Mouse (Mus musculus) retina, embryonic 14.5 days (tissue): ENCODE measurements at regions not wholly inside any gene's neighbourhood (a gene's known extent, or its start where the extent isn't known, plus 50 kb on each side); places are given as distances from the start of the nearest gene placed in this dataset.

ENCODE experiments used
- DNase-seq: peaks from one replicate; pipeline ENCODE4 v3.0.0-alpha.2; 2015; ENCODE audit warnings: low spot score

- DNase-seq: no peak
These were observed 154.0 kb downstream of the Dusp6 start for GRCm38 (mm10) chr10:99416896-99417479.

- no peak for DNase-seq
These were observed 154.6 kb downstream of the Dusp6 start for GRCm38 (mm10) chr10:99417591-99417990.

DNA sequence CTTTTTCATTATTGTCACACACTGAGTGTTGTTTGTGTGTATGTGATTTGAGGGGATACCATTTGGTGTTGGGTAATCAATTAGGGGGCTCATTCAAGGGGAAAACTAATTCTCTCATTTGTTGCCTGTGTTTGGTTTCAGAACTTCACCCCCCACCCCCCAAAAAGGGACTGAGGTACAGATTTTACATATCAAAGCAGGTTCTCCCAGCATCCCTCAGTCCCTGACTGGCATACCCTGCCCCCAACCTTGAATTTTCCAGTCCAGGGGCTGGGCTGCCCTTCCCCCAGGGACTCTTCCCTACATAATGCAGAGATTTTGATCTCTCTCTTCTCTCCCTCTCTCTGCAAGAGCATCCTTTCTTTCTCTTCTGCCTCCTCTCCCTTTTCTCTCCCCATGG lies 155.5 kb downstream of the Dusp6 start:
- DNase-seq: no peak

- no peak for DNase-seq
These were observed 156.5 kb downstream of the Dusp6 start for GRCm38 (mm10) chr10:99419532-99419931.

DNA sequence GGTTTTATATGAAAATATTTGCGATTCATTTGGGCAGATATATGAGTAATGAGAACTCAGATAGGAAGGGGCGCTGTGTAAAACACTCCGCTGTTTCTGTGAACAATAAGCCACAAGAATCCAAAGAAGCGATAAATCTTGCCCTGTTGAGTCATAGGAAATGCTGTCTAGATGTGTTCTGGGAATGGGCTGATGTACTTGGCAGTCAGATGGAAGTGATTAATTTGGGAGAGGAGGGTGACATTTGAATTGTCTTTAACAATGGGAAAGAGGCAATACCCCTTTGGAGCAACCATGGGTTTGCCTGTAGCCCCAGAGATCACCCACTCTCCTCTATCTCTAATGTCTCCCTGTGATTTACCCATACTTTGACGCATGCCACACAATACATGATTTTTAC lies 160.4 kb downstream of the Dusp6 start:
- no peak for DNase-seq

DNA sequence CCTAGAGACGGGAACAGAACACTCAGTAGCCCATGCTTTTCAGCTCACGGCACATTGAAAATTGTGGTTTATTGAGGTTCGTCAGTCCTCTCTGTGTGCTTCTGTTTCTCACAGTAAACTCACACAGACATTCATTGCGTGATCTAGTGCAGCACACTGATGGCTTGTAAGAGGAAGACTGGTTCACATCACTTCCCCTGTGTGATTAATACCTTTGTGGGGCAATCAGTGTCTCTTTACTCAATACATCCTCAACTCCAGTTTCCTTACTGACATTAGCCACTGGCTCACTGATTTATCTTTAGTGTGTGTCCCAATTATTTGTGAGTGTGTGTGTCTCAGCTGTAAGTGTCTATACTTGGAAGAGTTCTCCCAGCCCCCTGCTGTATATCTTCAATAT lies 162.2 kb downstream of the Dusp6 start:
- DNase-seq: no peak

DNA sequence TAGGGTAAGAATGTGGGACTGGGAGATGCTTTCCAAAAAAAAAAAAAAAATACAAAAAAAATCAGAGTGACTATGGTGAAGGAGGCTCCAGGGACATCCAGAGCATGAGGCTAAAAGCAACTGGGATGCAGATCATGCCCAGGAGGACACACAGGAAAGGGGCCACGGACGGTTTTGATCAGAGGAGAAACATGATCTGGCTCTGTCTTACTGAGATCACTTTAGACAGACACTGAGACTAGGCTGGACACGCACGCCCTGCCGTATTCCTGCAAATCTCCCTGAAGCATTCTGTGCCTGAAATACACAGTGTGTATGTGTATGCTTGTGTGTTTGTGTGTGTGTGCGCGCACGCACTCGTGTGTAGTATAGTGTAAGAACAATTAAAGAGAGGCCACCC lies 167.1 kb downstream of the Dusp6 start:
- DNase-seq: no peak

DNA sequence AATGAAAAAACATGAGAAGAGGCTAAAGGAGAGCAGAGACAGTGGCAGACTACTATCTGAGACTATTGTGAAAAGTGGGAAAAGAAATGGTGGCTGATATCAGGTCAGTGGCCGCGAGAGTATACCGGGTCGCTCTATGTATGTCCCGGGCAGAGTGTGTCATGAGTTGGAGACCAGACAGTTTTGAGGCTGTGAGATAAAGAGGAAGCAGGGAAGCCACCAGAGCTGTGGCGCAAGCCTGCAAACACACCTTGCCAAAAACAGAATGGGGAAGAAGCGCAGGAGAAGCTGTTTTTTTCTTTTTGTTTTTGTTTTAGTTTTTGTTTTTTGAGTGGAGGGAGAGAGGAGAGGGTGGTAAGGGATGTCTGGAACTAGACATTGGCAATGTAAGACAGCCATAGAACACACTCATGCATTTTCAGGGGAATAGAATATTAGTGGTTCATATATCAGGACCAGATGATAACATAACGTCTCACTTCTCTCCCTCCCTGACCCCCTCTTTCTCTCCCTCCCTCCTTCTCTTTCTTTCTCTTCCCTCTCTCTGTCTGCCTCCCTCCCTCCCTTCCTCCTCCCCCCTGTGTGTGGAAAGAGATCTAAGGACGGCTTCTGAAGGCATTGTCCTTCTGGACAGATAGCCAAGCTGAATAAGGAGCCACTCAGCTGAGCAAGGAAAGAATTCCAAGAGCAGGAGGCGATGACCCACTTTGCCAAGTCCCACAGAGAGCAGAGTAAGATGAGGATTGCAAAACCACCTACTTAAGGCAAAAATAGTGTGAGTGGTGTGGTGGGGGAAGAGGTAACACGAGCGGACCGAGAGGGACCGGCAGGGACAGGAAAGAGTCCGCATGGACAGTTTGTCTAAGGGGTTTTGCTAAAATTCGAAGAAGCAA lies 167.9 kb downstream of the Dusp6 start:
- DNase-seq: peak; percentile 55

DNA sequence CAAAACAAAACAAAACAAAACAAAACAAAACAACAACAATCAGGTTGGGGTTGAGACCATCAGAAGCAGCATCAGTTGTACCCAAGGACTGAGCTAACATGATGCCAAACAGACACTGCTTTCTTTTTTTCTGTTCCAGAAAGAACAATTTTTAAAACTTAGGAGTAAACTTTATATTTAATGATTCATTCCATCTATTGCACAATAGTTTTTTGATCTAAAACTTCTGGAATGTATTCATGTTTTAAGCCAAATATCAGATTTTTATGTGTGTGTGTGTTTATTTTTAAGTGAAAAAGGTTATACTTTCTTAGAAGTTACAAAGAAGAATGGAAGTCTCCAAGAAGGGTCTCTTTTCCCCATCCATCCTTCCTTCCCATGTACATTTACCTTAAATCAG lies 174.0 kb downstream of the Dusp6 start:
- DNase-seq: no peak

GRCm38 (mm10) chr10:99440169-99440568 lies 177.1 kb downstream of the Dusp6 start:
- DNase-seq: no peak

GRCm38 (mm10) chr10:99441014-99441413 lies 178.0 kb downstream of the Dusp6 start:
- DNase-seq: no peak

- no peak for DNase-seq
These were observed 178.9 kb downstream of the Dusp6 start for GRCm38 (mm10) chr10:99441931-99442330.

DNA sequence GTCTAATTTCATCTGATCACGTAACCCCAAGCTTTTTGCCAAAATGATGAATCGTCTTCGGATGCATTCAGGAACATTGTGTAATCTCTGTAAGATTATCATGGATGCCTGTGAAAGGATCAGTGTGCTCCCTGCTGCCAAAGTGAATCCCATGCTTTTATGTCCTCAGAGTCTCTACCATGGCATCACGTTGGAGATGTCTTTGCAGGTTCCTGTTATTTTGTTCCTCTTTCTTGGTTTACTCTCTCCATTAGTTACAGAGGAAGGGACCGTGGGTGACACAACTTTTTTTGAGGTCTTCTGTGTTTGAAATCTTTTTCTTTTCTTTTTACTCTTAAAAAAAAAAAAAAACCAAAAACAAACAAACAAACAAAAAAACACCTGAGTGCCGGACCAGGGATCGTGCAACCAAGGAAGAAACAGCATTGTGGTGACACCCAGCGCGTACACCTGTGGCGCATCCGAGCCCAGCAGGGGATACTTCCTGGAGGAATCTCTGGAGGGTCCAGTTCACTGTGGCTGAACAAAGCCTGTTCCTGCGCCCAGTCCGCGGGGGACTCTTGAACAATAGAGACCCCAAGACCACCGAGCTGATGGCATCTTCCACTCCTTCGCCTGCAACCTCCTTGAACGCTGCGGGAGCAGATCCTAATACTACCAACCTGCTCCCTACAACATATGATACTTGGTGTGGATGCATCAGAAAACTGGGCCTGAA lies 180.6 kb downstream of the Dusp6 start:
- no peak for DNase-seq

DNA sequence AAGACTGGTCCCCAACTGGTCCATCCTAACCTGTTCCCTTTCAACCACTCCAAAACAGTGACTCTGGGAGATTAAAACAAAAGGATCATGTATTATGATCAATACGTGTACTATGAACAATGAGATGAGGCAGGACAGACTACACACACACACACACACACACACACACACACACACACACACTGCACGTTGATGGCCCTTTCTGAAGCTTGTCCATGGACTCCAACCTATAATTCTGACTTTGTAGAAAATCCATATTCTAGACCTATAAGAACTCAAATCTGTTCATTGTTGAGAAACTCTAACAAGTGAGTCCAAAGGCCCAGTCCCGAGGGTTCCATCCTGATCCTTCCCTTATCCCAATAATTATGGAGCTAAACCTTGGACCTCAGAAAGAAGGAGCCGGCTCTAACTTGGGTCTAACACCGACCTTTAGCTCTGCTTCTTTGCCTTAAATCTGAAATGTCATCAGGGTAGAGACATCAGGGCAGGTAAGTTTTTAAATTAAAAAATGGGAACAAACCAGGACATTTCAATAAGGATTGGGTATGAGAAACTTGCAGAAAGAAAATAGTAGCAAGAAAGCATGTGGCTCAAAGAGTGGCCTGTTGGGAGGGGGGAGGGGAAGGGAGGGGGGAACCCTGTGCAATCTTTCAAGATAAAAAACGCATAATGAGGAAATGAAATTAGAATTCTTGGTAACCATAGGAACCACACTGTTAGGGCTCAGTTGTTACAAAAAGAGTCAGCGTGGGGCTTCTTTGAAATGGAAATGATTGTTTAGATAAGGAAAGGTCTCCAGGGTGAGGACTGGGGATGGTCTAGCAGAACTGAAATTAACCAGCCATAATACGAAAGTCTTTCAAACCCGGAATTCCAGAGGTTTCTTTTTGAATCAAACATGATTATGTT lies 187.9 kb downstream of the Dusp6 start:
- peak; percentile 29 for DNase-seq

DNA sequence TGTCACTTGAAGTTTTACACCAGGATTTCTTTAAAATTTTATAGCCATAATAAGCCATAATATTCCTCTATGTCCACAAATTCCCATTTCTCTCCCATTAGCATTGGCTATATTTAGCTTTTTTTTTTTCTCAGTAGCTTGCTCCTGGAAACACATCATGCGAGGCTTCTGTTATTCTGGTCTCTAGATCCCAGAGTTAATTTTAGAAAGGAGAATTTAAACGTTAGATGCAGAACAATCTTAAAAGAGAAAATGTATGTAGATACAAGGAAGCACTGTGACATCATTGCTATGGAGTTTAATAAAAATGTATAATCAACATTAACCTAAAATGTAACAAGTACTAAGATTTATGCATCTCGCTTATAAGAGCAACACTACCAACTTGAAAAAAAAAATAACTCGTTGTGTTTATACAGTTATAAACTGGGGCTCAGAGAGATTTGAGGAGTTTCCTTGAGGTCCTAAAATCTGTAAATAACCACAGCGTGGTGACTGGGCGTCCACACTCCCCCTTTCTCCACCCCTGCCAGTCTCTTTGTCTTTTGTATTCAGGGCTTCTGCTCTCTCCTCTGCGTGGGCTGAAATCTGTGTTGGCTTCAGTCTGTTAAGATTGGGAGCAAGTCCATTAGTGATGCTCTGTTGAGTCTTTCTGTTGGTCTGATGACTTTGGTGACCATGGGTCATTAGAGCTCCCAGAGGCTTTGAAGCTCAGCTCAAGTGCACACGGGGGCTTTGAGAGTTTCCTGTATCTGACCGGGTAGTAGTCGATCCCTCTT lies 188.8 kb downstream of the Dusp6 start:
- peak; percentile 33 for DNase-seq

- no peak for DNase-seq
These were observed 193.1 kb downstream of the Dusp6 start for GRCm38 (mm10) chr10:99456180-99456579.

DNA sequence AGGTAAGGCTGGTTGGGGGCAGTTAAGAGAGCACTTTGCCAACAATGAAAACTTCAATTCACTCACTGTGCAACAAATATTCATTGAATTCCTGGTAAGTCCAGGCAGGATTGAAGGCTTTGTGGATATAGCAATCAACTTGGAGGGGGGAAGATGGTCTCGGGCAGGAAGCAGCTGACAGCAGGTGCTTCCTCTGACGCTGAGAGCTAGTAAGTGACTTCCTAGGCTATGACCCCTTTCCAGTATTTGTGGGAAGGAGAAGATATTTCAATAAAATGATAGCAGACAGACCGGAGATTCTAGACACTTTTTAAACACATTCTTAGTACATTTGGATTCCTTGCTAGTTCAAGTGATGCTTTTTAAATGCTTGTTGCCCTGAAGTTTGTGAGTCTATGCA lies 195.0 kb downstream of the Dusp6 start:
- DNase-seq: no peak

DNA sequence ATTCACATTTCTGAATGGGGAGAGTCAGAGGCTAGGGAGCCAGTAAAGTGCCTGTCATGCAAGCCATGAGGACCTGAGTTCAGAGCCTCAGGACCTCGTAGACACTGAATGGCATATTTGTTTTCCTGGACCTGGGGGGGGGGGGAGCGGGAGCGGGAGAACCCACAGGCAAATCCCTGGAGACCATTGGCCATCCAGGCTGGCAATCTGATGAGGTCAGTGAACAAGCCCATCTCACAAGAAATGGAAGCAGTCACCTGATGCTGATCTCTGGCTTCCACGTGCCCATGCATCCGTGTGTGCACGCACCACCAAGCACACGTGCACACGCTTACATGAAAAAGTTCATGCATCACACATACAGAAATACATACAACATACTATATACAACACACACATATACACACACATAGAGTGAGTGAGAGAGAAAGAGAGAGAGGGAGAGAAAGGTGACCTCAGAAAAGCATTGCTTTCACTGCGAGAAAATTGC lies 196.2 kb downstream of the Dusp6 start:
- no peak for DNase-seq

- DNase-seq: peak; percentile 59
These were observed 196.9 kb downstream of the Dusp6 start for GRCm38 (mm10) chr10:99459823-99460361.

DNA sequence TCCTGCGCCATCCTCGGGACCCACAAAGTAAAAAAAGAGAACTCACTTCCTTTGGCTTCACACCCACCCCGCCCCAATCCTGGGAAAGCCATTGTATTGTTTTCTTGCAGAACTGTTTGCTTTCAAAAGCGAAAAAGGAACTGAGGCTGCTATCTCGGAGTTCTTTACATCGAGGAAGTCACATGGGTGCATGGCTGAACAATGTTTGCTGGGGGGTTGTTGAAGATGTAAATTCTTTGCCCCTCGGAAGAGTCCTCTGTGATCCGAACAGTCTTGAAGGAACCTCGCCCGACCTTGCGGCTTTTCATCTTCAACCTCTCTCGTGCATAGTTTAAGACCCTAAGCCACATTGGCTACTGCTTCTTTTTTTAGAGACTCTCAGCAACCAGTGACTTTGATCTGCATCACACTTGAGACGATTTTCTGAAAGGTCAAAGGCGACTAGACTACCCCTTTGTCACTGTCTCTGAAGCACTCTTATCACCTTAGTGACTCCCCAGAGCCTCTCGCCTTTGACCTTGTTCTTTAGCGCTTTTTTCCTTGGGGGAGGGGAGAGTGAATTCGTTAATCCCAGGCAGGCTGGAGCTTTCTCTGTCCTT lies 197.9 kb downstream of the Dusp6 start:
- DNase-seq: peak; percentile 61
